Mouse (Mus musculus) testis, adult 2 months (tissue): ENCODE measurements around the gene Slc30a6.

Source experiments
- CTCF ChIP-seq: fragments of 200-500 bp; IDR thresholded peaks from 2 replicates; pipeline ENCODE4 v1.5.1; 2012; ENCODE audit warnings: low read depth, mild to moderate bottlenecking, inconsistent platforms, low read length, moderate library complexity; ENCODE audit not compliant: control insufficient read depth, insufficient read depth, insufficient replicate concordance
- POLR2A ChIP-seq: fragments of 200-500 bp; IDR thresholded peaks from 2 replicates; pipeline ENCODE4 v1.6.1; 2012; ENCODE audit warnings: low read depth, mild to moderate bottlenecking, inconsistent platforms, low read length, moderate library complexity; ENCODE audit not compliant: control insufficient read depth

- TF ChIP-seq CTCF: no peak
- no peak for TF ChIP-seq POLR2A
These were observed 63.5 kb downstream of the Slc30a6 start, which contains the start of gene Nlrc4 for GRCm38 (mm10) chr17:74458711-74459408.
